Mouse (Mus musculus) limb, embryonic 12.5 days (tissue): ENCODE results near the gene Mars2. TPM values are rescaled to one million over a fixed set of nuclear protein-coding genes. Genes with fewer than 3 reads are reported as not detected.
A peak's percentile ranks its signal among the peaks of the same experiment; 100 is the strongest.

Experiments
- ATAC-seq: fragments of 200-750 bp; cut with Nextera tagmentation; 2 replicates; pipeline ENCODE4 v1.8.0; 2017; ENCODE audit warnings: low read depth, moderate TSS enrichment; ENCODE audit not compliant: insufficient number of reproducible peaks, insufficient read depth, low FRiP score, low TSS enrichment
- H3K27ac ChIP-seq: fragments of 300-500 bp; sonication (generic); 2 replicates; pipeline ENCODE4 v1.5.1; 2016; ENCODE audit warnings: mild to moderate bottlenecking, moderate library complexity
- H3K27me3 ChIP-seq: fragments of 300-500 bp; sonication (generic); 2 replicates; pipeline ENCODE4 v1.6.1; 2016; ENCODE audit warnings: mild to moderate bottlenecking, moderate library complexity
- H3K36me3 ChIP-seq: fragments of 300-500 bp; sonication (generic); 2 replicates; pipeline ENCODE4 v1.6.1; 2016; ENCODE audit warnings: mild to moderate bottlenecking, moderate library complexity
- H3K4me1 ChIP-seq: fragments of 300-500 bp; sonication (generic); replicated peaks from 2 replicates; pipeline ENCODE4 v1.6.1; 2016
- H3K4me2 ChIP-seq: fragments of 300-500 bp; sonication (generic); 2 replicates; pipeline ENCODE4 v1.6.1; 2016; ENCODE audit warnings: mild to moderate bottlenecking, moderate library complexity
- H3K4me3 ChIP-seq: fragments of 300-500 bp; sonication (generic); replicated peaks from 2 replicates; pipeline ENCODE4 v1.5.1; 2016; ENCODE audit warnings: mild to moderate bottlenecking
- H3K9ac ChIP-seq: fragments of 300-500 bp; sonication (generic); replicated peaks from 2 replicates; pipeline ENCODE4 v1.6.1; 2016; ENCODE audit warnings: mild to moderate bottlenecking, moderate library complexity
- H3K9me3 ChIP-seq: fragments of 300-500 bp; sonication (generic); 2 replicates; pipeline ENCODE4 v1.6.1; 2016; ENCODE audit warnings: mild to moderate bottlenecking, moderate library complexity
- WGBS: fragments of 180-500 bp; shearing (Covaris S2); methylation state at CpG from one replicate; pipeline ENCODE4 v1.1.7; 2016; 5-methylcytosine and 5-hydroxymethylcytosine counted together
- polyA plus RNA-seq: library from polyadenylated mRNA; unstranded; fragments of >200 nt; fragmentation: Nextera tagmentation; extraction: Ambion mirVana; gene quantifications from 2 replicates; pipeline ENCODE4 v1.2.1, GENCODE M21; 2016

The Mars2 gene
- polyA plus RNA-seq, 1 experiment from 2014 or later: 3.2 TPM

- no peak overlapping the region for H3K4me2 ChIP-seq
- no peaks in the 10 kb centered on the region for H3K27me3 ChIP-seq
- H3K9me3 ChIP-seq: no peaks in the 10 kb centered on the region
- peaks cover 14% of the 10 kb centered on the region for H3K4me1 ChIP-seq
- H3K27ac ChIP-seq: no peak overlapping the region
- 91% methylated on average over 6 of the region's 6 CpGs for WGBS
- H3K9ac ChIP-seq: no peak overlapping the region
- no peak for ATAC-seq
- peaks cover 47% of the 10 kb centered on the region for H3K36me3 ChIP-seq
- no peak overlapping the region for H3K4me3 ChIP-seq
These were observed 29.4 kb upstream of the Mars2 start for GRCm38 (mm10) chr1:55207561-55207960.

GRCm38 (mm10) chr1:55208500-55209140, 28.4 kb upstream of the Mars2 start:
- peaks cover 14% of the 10 kb centered on the region for H3K4me1 ChIP-seq
- no peaks in the 10 kb centered on the region for H3K9me3 ChIP-seq
- 79% methylated on average over 5 of the region's 5 CpGs for WGBS
- H3K4me3 ChIP-seq: no peak overlapping the region
- no peak overlapping the region for H3K4me2 ChIP-seq
- ATAC-seq: no peak
- no peaks in the 10 kb centered on the region for H3K27me3 ChIP-seq
- no peak overlapping the region for H3K27ac ChIP-seq
- no peak overlapping the region for H3K9ac ChIP-seq
- H3K36me3 ChIP-seq: peaks cover 46% of the 10 kb centered on the region

GRCm38 (mm10) chr1:55210202-55210965, 26.6 kb upstream of the Mars2 start:
- Histone ChIP-seq H3K4me2 (peak overlapping the region; percentile 4; the same call in 1 of the 2 replicates), H3K9ac (no peak overlapping the region), H3K27me3 (no peaks in the 10 kb centered on the region), H3K27ac (peak overlapping the region; percentile 71; the same call in 1 of the 2 replicates), H3K9me3 (no peaks in the 10 kb centered on the region), H3K4me3 (no peak overlapping the region), H3K36me3 (peaks cover 32% of the 10 kb centered on the region), H3K4me1 (peaks cover 17% of the 10 kb centered on the region)
- ATAC-seq: peak; percentile 80
- WGBS: 23% methylated on average over 12 of the region's 12 CpGs

- Histone ChIP-seq H3K4me2 (no peak overlapping the region), H3K9me3 (no peaks in the 10 kb centered on the region), H3K4me3 (no peak overlapping the region), H3K27ac (peak overlapping the region; percentile 71; the same call in 1 of the 2 replicates), H3K4me1 (peaks cover 23% of the 10 kb centered on the region), H3K27me3 (no peaks in the 10 kb centered on the region), H3K36me3 (peaks cover 28% of the 10 kb centered on the region), H3K9ac (no peak overlapping the region)
- WGBS: 78% methylated on average over 8 of the region's 8 CpGs
- no peak for ATAC-seq
These were observed 25.9 kb upstream of the Mars2 start for GRCm38 (mm10) chr1:55211081-55211480.

- no peaks in the 10 kb centered on the region for H3K9me3 ChIP-seq
- H3K27me3 ChIP-seq: no peaks in the 10 kb centered on the region
- H3K4me2 ChIP-seq: no peak overlapping the region
- 80% methylated on average over 4 of the region's 4 CpGs for WGBS
- peaks cover 19% of the 10 kb centered on the region for H3K36me3 ChIP-seq
- no peak overlapping the region for H3K4me3 ChIP-seq
- peaks cover 37% of the 10 kb centered on the region for H3K4me1 ChIP-seq
- no peak overlapping the region for H3K27ac ChIP-seq
- no peak overlapping the region for H3K9ac ChIP-seq
- ATAC-seq: no peak
These were observed 24.2 kb upstream of the Mars2 start for GRCm38 (mm10) chr1:55212771-55213170.

GRCm38 (mm10) chr1:55213475-55213874, 23.5 kb upstream of the Mars2 start:
- peaks cover 12% of the 10 kb centered on the region for H3K36me3 ChIP-seq
- H3K4me1 ChIP-seq: peaks cover 40% of the 10 kb centered on the region
- WGBS: 35% methylated on average over 6 of the region's 6 CpGs
- H3K27ac ChIP-seq: no peak overlapping the region
- H3K4me2 ChIP-seq: no peak overlapping the region
- no peaks in the 10 kb centered on the region for H3K27me3 ChIP-seq
- no peaks in the 10 kb centered on the region for H3K9me3 ChIP-seq
- no peak overlapping the region for H3K9ac ChIP-seq
- no peak for ATAC-seq
- H3K4me3 ChIP-seq: no peak overlapping the region

GRCm38 (mm10) chr1:55213936-55214335, 23.0 kb upstream of the Mars2 start:
- H3K27me3 ChIP-seq: no peaks in the 10 kb centered on the region
- H3K9ac ChIP-seq: no peak overlapping the region
- H3K36me3 ChIP-seq: peaks cover 12% of the 10 kb centered on the region
- ATAC-seq: no peak
- no peak overlapping the region for H3K4me2 ChIP-seq
- no peaks in the 10 kb centered on the region for H3K9me3 ChIP-seq
- H3K4me1 ChIP-seq: peaks cover 40% of the 10 kb centered on the region
- H3K27ac ChIP-seq: no peak overlapping the region
- WGBS: 88% methylated on average over 6 of the region's 6 CpGs
- H3K4me3 ChIP-seq: no peak overlapping the region

- H3K4me1 ChIP-seq: peaks cover 35% of the 10 kb centered on the region
- ATAC-seq: no peak
- H3K4me3 ChIP-seq: no peak overlapping the region
- no peak overlapping the region for H3K4me2 ChIP-seq
- no peaks in the 10 kb centered on the region for H3K27me3 ChIP-seq
- 48% methylated on average over 11 of the region's 11 CpGs for WGBS
- H3K9me3 ChIP-seq: no peaks in the 10 kb centered on the region
- peaks cover 12% of the 10 kb centered on the region for H3K36me3 ChIP-seq
- H3K27ac ChIP-seq: no peak overlapping the region; the same call in 1 of the 2 replicates
- no peak overlapping the region for H3K9ac ChIP-seq
These were observed 21.7 kb upstream of the Mars2 start for GRCm38 (mm10) chr1:55215185-55215813.

- no peak; the same call in 1 of the 2 replicates for ATAC-seq
- 14% methylated on average over 2 of the region's 2 CpGs for WGBS
- Histone ChIP-seq H3K4me3 (no peak overlapping the region), H3K4me2 (no peak overlapping the region), H3K9me3 (no peaks in the 10 kb centered on the region), H3K9ac (no peak overlapping the region), H3K36me3 (peaks cover 12% of the 10 kb centered on the region), H3K27me3 (no peaks in the 10 kb centered on the region), H3K27ac (0 out of 2 replicates have a peak overlapping the region, but pooled peaks have one; percentile 37), H3K4me1 (peaks cover 28% of the 10 kb centered on the region)
These were observed 19.8 kb upstream of the Mars2 start for GRCm38 (mm10) chr1:55217191-55217590.

- no peak for ATAC-seq
- Histone ChIP-seq H3K4me3 (no peak overlapping the region), H3K9me3 (no peaks in the 10 kb centered on the region), H3K9ac (no peak overlapping the region), H3K27me3 (no peaks in the 10 kb centered on the region), H3K27ac (no peak overlapping the region), H3K4me2 (no peak overlapping the region), H3K36me3 (no peaks in the 10 kb centered on the region; the same call in 1 of the 2 replicates), H3K4me1 (peaks cover 36% of the 10 kb centered on the region)
- 78% methylated on average over 4 of the region's 4 CpGs for WGBS
These were observed 15.6 kb upstream of the Mars2 start for GRCm38 (mm10) chr1:55221352-55221751.

- Histone ChIP-seq H3K4me2 (no peak overlapping the region; the same call in 1 of the 2 replicates), H3K9ac (no peak overlapping the region), H3K4me1 (peaks cover 26% of the 10 kb centered on the region), H3K9me3 (no peaks in the 10 kb centered on the region), H3K4me3 (no peak overlapping the region), H3K27me3 (no peaks in the 10 kb centered on the region), H3K27ac (no peak overlapping the region), H3K36me3 (no peaks in the 10 kb centered on the region; the same call in 1 of the 2 replicates)
- 84% methylated on average over 7 of the region's 7 CpGs for WGBS
- no peak for ATAC-seq
These were observed 14.0 kb upstream of the Mars2 start for GRCm38 (mm10) chr1:55223026-55223425.
